Mouse (Mus musculus) embryonic fibroblast, embryonic 13.5 days (primary cell): ENCODE measurements around the gene Ptpn4.

Experiments
- CTCF ChIP-seq: IDR thresholded peaks from 2 replicates; pipeline ENCODE4 v1.5.1; 2011; ENCODE audit warnings: mild to moderate bottlenecking, control low read depth, low read length, moderate library complexity, borderline replicate concordance; ENCODE audit not compliant: insufficient read depth
- POLR2A ChIP-seq: IDR thresholded peaks from 2 replicates; pipeline ENCODE4 v1.6.1; 2011; ENCODE audit warnings: low read depth, mild to moderate bottlenecking, control low read depth, low read length, moderate library complexity

DNA sequence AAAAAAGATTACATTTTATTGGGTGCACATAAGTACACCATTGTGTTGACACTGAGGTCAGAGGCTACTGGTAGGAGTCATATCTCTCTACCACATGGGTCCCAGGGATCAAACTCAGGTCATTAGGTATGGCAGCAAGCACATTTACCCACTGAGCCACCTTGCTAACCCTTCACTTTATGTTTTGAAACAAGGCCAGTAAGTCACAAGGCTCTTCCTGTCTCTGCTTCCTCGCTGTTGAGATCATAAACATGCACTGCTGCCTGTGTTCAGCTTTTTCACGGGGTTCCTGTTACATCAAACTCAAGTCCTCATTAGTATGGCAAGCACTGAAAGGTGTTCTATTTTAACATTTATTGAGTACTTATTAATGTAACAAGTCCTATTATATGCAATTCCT lies 61.5 kb downstream of the Ptpn4 start:
- TF ChIP-seq CTCF (no peak), POLR2A (no peak)
